Mouse (Mus musculus) right cerebral cortex, adult 2 months (tissue): ENCODE data around the gene Zfhx3.

Experiments
- DNase-seq, 2 experiments: peaks; one replicate each; pipeline ENCODE4 v3.0.0; 2021 to 2022; ENCODE audit warnings: low spot score in 2 of 2

Zfhx3 gene

GRCm38 (mm10) chr8:108537686-108538551 is 595.5 kb downstream of the Zfhx3 start:
- peak; percentile 41 to 44 for DNase-seq

GRCm38 (mm10) chr8:108538929-108539555 is 596.6 kb downstream of the Zfhx3 start:
- no peak for DNase-seq

- no peak for DNase-seq
Observed at GRCm38 (mm10) chr8:108552518-108552917, 610.1 kb downstream of the Zfhx3 start.

- DNase-seq = no peak
Observed at GRCm38 (mm10) chr8:108553808-108554577, 611.5 kb downstream of the Zfhx3 start.

- no peak for DNase-seq
Observed at GRCm38 (mm10) chr8:108554578-108555245, 612.3 kb downstream of the Zfhx3 start.

DNA sequence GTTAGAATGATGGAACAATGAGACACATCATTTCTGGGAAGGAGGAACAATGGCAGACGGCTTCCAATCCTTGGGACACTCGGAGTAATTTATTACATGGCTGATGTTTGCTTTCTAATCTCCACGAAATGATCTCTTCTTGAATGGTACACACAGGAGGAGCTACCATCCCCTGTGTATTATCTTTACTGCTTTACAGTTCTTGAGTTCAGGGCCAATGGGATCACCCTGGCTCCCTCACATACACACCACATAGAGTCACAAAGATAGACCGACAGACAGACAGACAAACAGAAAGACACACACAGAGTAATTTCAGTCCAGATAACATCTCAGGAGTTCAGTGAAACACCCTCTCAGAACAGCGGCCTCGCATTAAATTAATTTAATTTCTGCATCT is 621.0 kb downstream of the Zfhx3 start:
- DNase-seq = no peak

DNA sequence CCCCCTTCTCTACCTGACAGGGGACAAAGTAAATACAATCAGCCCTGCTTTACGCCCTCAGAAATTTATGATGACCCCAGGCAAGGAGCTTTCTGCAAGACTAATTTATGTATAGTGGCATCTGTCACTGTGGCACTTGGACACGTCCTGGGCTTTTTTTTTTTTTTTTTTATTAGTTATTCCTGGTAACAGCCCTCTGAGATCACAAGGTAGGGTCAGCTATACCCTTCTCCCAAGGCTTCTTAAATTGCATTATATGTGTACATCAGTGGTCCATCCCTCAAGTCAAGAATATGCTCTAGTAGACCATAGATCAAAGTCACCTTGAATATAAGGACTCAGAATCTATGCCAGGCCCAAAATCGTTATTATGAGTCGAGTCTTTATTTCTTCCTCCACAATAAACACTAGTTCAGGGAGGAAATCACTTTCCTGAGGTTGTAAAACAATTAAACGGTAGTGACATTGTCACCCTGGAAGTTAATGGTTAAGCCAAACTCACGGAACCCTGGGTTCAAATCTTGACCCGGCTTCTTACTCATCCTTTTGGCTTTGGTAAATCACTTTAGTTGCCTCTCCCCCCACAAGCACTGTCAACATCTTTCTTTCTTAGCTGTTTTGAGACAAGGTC is 621.6 kb downstream of the Zfhx3 start:
- DNase-seq = no peak

DNA sequence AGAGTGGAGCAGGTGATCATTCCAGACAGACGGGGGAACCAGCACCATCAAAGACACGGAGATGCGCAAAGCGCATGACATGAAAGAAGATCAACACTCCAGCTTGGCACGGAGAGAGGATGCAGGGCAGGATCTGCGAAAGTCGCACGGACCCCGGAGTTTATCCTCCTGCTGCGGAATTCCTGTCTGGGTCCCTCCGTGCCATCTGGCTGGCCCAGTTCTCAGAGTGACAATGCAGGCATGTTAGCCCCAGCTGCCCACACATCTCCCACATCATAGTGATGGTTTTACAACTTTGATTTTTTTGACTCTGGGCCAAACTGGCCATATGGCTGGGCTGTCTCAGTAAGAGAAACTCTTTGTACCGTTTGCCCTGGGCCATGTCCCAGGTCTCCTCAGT is 623.6 kb downstream of the Zfhx3 start:
- DNase-seq = peak; percentile 43 to 62

- no peak for DNase-seq
Observed at GRCm38 (mm10) chr8:108573295-108574017, 631.0 kb downstream of the Zfhx3 start.

DNA sequence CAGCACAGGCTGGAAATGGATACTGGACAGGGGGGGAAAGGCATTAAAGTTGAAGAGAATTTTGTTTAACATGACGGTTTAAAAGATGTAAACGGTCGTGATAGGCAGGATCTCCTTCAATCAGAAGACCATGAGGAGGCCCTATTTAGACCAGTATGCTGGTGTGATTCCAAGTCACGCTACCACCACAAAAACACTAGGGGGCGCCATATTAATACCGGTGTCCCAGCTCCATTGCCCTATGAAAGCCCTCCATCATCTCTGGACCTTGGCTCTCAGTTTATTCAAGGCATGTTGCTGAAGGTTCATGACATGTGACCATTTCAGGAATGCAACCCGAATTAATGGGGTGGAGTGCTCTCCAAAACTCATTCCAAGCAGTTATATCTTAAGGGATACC is 631.7 kb downstream of the Zfhx3 start:
- peak in 1 of 2 experiments; percentile 16 for DNase-seq

GRCm38 (mm10) chr8:108577571-108577970 is 635.1 kb downstream of the Zfhx3 start:
- DNase-seq = no peak

DNA sequence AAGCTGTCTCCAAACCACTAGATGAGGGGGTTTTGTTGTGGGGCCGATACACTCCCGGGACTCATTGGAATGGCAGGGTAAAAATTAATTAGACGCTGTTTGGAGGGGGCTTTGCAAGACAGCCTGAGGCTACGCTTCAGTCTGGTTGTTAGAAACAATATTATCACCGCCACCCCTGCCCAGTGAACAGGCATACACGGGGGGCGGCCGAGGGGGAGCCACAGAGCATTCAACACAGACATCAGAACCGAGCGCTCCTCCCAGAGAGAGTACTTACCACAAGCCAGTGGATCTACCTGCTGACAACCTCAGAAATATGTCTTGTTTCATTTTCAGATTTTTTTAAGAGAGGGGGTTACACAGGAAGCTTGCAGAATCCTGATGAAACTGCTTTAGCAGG is 635.9 kb downstream of the Zfhx3 start:
- no peak for DNase-seq

- no peak for DNase-seq
Observed at GRCm38 (mm10) chr8:108579808-108580207, 637.4 kb downstream of the Zfhx3 start.

DNA sequence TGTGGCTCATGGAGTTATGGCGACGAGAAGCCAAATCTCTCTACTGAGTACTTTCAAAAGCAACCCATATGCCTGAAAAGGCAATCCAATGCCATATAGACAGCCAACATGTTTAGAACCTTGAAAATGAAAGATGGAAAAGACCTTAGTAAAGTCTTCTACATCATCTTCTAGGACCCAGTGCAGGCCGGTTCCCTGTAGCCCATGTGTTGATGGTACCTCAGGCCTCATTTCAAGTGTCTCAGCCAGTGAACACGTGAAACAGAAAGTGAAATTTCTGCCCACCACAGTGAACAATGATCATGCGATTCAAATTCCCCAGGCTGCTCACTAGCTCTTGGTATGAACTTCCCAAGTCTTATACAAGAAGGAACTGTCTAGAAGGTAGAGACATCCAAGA is 637.9 kb downstream of the Zfhx3 start:
- no peak for DNase-seq

DNA sequence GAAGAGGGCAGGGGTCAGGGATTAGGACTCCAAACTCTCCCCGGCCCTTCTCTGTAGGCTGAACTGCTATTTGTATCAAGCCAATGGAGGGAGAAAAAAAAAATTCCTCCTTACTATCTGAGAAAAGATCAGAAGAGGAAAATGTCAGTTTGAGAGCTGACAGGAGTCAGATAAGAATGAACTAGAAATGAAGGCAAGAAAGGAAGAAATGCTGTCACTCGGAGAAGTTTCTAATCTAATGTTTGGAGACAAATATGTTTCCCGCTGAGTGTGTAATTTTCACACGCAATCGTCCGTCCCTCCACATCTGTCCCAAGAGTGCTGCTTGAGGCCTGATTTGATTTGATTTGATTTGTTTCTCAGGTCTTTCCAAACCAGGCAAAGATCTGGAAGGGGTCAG is 639.1 kb downstream of the Zfhx3 start:
- no peak for DNase-seq

DNA sequence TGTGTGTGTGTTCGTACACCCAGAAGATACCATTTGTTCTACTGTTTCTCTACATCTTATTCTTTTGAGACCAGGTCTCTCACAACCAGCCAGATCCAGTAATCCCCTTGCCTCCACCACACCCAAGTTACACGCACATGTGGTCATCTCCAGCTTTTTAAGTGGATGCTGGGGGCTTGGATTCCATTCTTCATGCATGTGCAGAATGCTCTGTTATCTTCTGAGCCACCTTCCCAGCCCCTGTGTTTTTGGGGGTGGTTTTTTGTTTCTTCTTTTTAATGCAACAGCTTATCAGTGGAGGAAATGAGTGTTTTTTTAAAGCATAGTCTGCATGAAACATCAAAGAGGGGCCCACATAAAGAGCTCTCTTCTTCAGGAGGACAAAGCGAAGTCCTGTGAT is 639.8 kb downstream of the Zfhx3 start:
- no peak for DNase-seq

DNA sequence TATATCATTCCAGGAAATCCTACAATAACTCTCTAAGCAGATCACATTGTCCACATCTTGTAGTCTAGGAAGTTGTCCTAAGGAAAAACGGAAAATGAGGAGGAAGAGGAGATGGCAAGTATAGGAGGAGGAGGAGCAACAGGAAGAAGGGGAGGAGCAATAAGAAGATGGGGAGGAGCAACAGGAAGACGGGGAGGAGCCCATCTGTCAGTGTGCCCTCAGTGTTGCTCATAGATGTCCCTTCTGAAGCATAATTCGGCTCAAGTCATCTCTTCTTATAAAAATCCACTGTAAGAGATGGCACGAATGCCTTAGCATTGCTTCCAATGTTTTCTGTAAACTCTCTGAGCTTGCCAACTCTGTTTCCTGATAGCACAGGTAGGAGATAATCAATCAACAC is 640.8 kb downstream of the Zfhx3 start:
- DNase-seq = no peak

- no peak for DNase-seq
Observed at GRCm38 (mm10) chr8:108583867-108584661, 641.6 kb downstream of the Zfhx3 start.

DNA sequence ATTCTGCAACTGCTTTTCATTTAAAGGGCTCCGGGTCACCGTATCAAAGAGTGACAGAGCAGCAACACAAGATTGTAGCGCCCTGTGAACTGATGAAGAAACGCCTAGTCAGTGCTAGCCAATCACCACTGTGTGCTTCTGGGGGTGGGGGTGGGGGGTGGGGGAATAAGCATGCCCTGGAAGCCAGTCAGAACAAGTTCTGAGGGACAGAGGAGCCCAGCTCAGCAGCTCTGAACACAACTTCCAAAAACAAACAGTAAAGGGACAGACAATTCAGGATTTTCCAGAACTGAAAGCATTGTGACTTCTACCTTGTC is 642.2 kb downstream of the Zfhx3 start:
- DNase-seq = no peak

GRCm38 (mm10) chr8:108591037-108591436 is 648.6 kb downstream of the Zfhx3 start:
- no peak for DNase-seq
